Comparison of ENCODE assay signal across 8 mouse cellular contexts in the genomic region with DNA sequence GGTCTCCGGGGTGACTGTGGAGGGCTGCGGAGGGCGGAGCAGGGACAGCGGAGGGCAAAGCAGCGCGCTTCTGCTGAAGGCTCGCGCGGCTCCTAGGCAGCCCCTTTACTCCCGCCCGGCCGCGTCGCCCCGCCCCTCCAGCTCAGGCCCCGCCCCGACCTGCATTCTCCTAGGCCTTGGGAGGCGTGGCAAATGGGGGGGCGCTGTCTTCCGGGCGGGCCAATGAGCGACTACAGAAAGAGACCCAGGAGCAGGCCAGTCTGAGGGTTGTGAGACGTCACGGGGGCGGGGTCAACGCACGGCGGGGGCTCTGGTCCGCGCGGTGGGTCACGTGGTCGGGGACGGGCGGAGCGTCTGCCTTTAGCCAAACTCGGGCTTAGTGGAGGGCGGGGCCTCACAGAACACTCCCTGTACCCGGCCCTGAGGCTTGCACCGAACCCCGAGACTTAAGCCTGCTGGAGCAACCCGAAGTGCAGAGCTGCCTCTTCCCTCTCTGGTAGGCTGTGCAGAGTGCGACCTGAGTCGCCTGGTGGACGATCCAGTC. TPM values are rescaled to one million over a fixed set of nuclear protein-coding genes. Genes with fewer than 3 reads are reported as not detected.
A peak's percentile ranks its signal among the peaks of the same experiment; 100 is the strongest.
DNase-seq lines count a peak whose midpoint lies in the region; ATAC-seq lines count a peak whose summit lies in the region.

Gene Gk, minus strand, starts transcription at position 276 of the 544 bp plus-strand sequence.

- peak within 1 kb of the TSS; percentile 69 for H3K9ac ChIP-seq in hindbrain, embryonic 11.5 days (ENCODE audit: low read depth, low read length)

- peak; percentile 98 for DNase-seq in Muller cell, postnatal 12 days (ENCODE audit: inconsistent ontology term)
- peak; percentile 98 for DNase-seq in cerebellum, adult 9-11 months
- peak; percentile 96 for DNase-seq in frontal cortex, adult 2 months (ENCODE audit: extremely low spot score in 1 of 2, low spot score in 1 of 2)
- DNase-seq in hindbrain, embryonic 11.5 days (ENCODE audit: low spot score): peak; percentile 92
- DNase-seq in layer of hippocampus, postnatal 10 days (ENCODE audit: low spot score in 2 of 2): peak; percentile 93 to 96
- peak; percentile 98 for DNase-seq in lung, postnatal 10 days
- peak; percentile 94 for DNase-seq in ovary, postnatal 36 days (ENCODE audit: low spot score)
- DNase-seq in thymus, postnatal 25 days: peak; percentile 97

- H3K9me3 ChIP-seq in hindbrain, embryonic 11.5 days (ENCODE audit: control insufficient read depth, low read length): no peaks in the 10 kb centered on the region

- peak within 1 kb of the TSS; percentile 44 for H3K4me3 ChIP-seq in hindbrain, embryonic 11.5 days (ENCODE audit: low read depth, low read length)

- H3K27ac ChIP-seq in hindbrain, embryonic 11.5 days (ENCODE audit: low read depth, low read length): peak within 1 kb of the TSS; percentile 70

- H3K4me2 ChIP-seq in hindbrain, embryonic 11.5 days (replicated peaks; ENCODE audit: low read depth, low read length): peak within 1 kb of the TSS; percentile 50

- WGBS in hindbrain, embryonic 11.5 days: 17% methylated on average over 34 of the region's 45 CpGs

- H3K4me1 ChIP-seq in hindbrain, embryonic 11.5 days (replicated peaks; ENCODE audit: control insufficient read depth, insufficient read depth, low read length): no peaks in the 10 kb centered on the region

- H3K27me3 ChIP-seq in hindbrain, embryonic 11.5 days (ENCODE audit: control insufficient read depth, insufficient read depth, low read length): no peaks in the 10 kb centered on the region

- ATAC-seq in hindbrain, embryonic 11.5 days (ENCODE audit: low FRiP score): peak; percentile 99

- no peaks in the 10 kb centered on the region for H3K36me3 ChIP-seq in hindbrain, embryonic 11.5 days (ENCODE audit: control insufficient read depth, insufficient read depth, low read length)

RNA-seq across cellular contexts. Expression of gene Gk, which starts in this region (rescaled TPM):
- polyA plus RNA-seq in frontal cortex, adult 2 months (2012; rRNA removed): 10.1 and 13.3 TPM in 2 replicates
- 8.4 and 9.3 TPM in 2 replicates for polyA plus RNA-seq in hindbrain, embryonic 11.5 days (2014; fragmentation: Nextera tagmentation; extraction: Ambion mirVana)
- 10 to 100 TPM; 24.3 to 25.9 TPM for total RNA-seq in layer of hippocampus, postnatal 10 days (2021)

Comparison
In these comparisons a context has a peak if more than half of its experiments do, and no peak if none do; other contexts are left out.
1. Peak in every context shown above with its lines: DNase-seq, ATAC-seq, H3K4me3 ChIP-seq and H3K27ac ChIP-seq.